In the genomic region with DNA sequence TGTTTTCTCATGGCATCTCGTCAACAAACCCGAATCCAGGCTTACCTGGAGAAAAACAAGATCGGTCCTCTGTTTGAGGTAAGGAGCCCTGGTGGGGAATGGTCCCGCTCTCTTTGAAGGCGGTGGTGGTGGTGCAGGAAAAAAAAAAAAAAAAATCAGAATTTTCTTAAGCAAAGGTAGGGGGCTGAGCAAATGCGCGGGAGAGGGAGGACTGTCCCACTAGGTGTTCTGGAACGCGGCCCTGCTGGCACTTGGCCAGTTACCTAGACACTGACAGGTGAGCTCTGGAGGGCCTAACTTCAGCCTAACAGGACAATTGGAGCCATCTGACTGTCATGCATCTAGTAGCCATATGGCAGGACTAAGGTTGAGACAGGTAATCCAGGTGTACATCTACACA, we compare ENCODE assay signal across 9 mouse cellular contexts. TPM values are rescaled to one million over a fixed set of nuclear protein-coding genes. Genes with fewer than 3 reads are reported as not detected.
A peak's percentile ranks its signal among the peaks of the same experiment; 100 is the strongest.
DNase-seq lines count a peak whose midpoint lies in the region; ATAC-seq and TF ChIP-seq lines count a peak whose summit lies in the region.
"Had no signal": no experiment of that assay in that cellular context is flagged by ENCODE, and none has a peak within 500 bp of the region (broad histone marks: within the 10 kb centered on the region; RNA-seq: fewer than 3 reads in every experiment).

No protein-coding gene starts in this region.

- no peak for TF ChIP-seq POLR2A in heart, adult 2 months (IDR thresholded peaks at IDR 0.05; ENCODE audit: insufficient read depth, low read depth, low read length)

- H3K36me3 ChIP-seq in heart, embryonic 12.5 days, result no peaks in the 10 kb centered on the region
- no peaks in the 10 kb centered on the region for H3K36me3 ChIP-seq in heart, adult 2 months (ENCODE audit: control insufficient read depth, insufficient read depth, low read length)
- no peaks in the 10 kb centered on the region for H3K36me3 ChIP-seq in intestine, embryonic 14.5 days (ENCODE audit: control insufficient read depth, insufficient read depth, low read length)
- H3K36me3 ChIP-seq in midbrain, postnatal 0 days (ENCODE audit: insufficient read depth, low read length), result no peaks in the 10 kb centered on the region

- 0 out of 2 replicates have a peak, but pooled peaks cover 3% of the 10 kb centered on the region for H3K4me1 ChIP-seq in heart, embryonic 12.5 days (replicated peaks)
- no peaks in the 10 kb centered on the region for H3K4me1 ChIP-seq in heart, adult 2 months (ENCODE audit: control insufficient read depth, insufficient read depth, low read length)
- no peaks in the 10 kb centered on the region for H3K4me1 ChIP-seq in intestine, embryonic 14.5 days (replicated peaks; ENCODE audit: control insufficient read depth, insufficient read depth, low read length)
- H3K4me1 ChIP-seq in midbrain, postnatal 0 days (ENCODE audit: insufficient read depth, low read length), result no peaks in the 10 kb centered on the region

- no peaks in the 10 kb centered on the region for H3K79me2 ChIP-seq in heart, adult 2 months (replicated peaks; ENCODE audit: control insufficient read depth, insufficient read depth, low read length)

- intact Hi-C loops in heart, adult 2 months (cut with DNase I), result loop anchor here (5.0 kb wide), 1 partner anchor 182 kb away; no protein-coding TSS in a partner anchor

- no peaks in the 10 kb centered on the region for H3K9me3 ChIP-seq in heart, embryonic 12.5 days (replicated peaks)
- H3K9me3 ChIP-seq in intestine, embryonic 14.5 days (ENCODE audit: control insufficient read depth, low read length), result no peaks in the 10 kb centered on the region
- H3K9me3 ChIP-seq in midbrain, postnatal 0 days (ENCODE audit: low read length), result no peaks in the 10 kb centered on the region

- ATAC-seq in heart, embryonic 12.5 days (ENCODE audit: insufficient number of reproducible peaks, low FRiP score), result peak; percentile 18; the same call in 1 of the 2 replicates
- peak; percentile 26 for ATAC-seq in intestine, embryonic 14.5 days (replicated peaks; ENCODE audit: low FRiP score, low TSS enrichment, low read depth)
- ATAC-seq in midbrain, postnatal 0 days (ENCODE audit: low FRiP score), result peak; percentile 20

- DNase-seq in heart, adult 2 months, result no peak
- DNase-seq in testis, postnatal 10 days (ENCODE audit: low spot score), result peak; percentile 48
- no peak for DNase-seq in testis, postnatal 14 days (ENCODE audit: low spot score)
- no peak for DNase-seq in intestine, embryonic 14.5 days (ENCODE audit: low spot score)
- DNase-seq in midbrain, postnatal 0 days (ENCODE audit: low spot score), result peak; percentile 44
- DNase-seq in thymus, postnatal 4 days, result no peak
- DNase-seq in gastrocnemius, adult 8-10 months (ENCODE audit: low spot score in 2 of 2), result no peak

- peak overlapping the region; percentile 48 for H3K4me3 ChIP-seq in heart, embryonic 12.5 days
- no peak overlapping the region; the same call in 1 of the 2 replicates for H3K4me3 ChIP-seq in heart, adult 2 months
- peak overlapping the region; percentile 47 for H3K4me3 ChIP-seq in intestine, embryonic 14.5 days (ENCODE audit: low read depth, low read length)
- peak overlapping the region; percentile 64 for H3K4me3 ChIP-seq in midbrain, postnatal 0 days (ENCODE audit: low read depth, low read length)

- TF ChIP-seq EP300 in heart, adult 2 months (IDR thresholded peaks at IDR 0.05; ENCODE audit: insufficient read depth, low read depth, low read length), result no peak

- 3% methylated on average over 9 of the region's 9 CpGs for WGBS in heart, embryonic 12.5 days
- 2% methylated on average over 9 of the region's 9 CpGs for WGBS in heart, adult 2 months
- 2% methylated on average over 9 of the region's 9 CpGs for WGBS in intestine, embryonic 14.5 days
- WGBS in midbrain, postnatal 0 days, result under 1% methylated on average over 9 of the region's 9 CpGs

- peaks cover 18% of the 10 kb centered on the region for H3K27me3 ChIP-seq in heart, embryonic 12.5 days (replicated peaks)
- H3K27me3 ChIP-seq in heart, adult 2 months (ENCODE audit: control insufficient read depth, insufficient read depth, low read length), result no peaks in the 10 kb centered on the region; the same call in 1 of the 2 replicates
- 0 out of 2 replicates have a peak, but pooled peaks cover 4% of the 10 kb centered on the region for H3K27me3 ChIP-seq in intestine, embryonic 14.5 days (replicated peaks; ENCODE audit: control insufficient read depth, insufficient read depth, low read length)
- H3K27me3 ChIP-seq in midbrain, postnatal 0 days (ENCODE audit: insufficient read depth, low read length), result peaks cover 4% of the 10 kb centered on the region; the same call in 1 of the 2 replicates

- peak overlapping the region; percentile 49 for H3K9ac ChIP-seq in heart, embryonic 12.5 days
- no peak overlapping the region for H3K9ac ChIP-seq in heart, adult 2 months (ENCODE audit: low read depth, low read length)
- peak overlapping the region; percentile 42 for H3K9ac ChIP-seq in intestine, embryonic 14.5 days (ENCODE audit: low read length)
- H3K9ac ChIP-seq in midbrain, postnatal 0 days (replicated peaks; ENCODE audit: low read length, poor library complexity, severe bottlenecking), result peak overlapping the region; percentile 65

- no peak for TF ChIP-seq CTCF in heart, adult 2 months (IDR thresholded peaks at IDR 0.05)
- no peak for TF ChIP-seq CTCF in midbrain, postnatal 0 days (IDR thresholded peaks at IDR 0.05)

- H3K4me2 ChIP-seq in heart, embryonic 12.5 days, result peak overlapping the region; percentile 87
- H3K4me2 ChIP-seq in intestine, embryonic 14.5 days (ENCODE audit: low read length), result peak overlapping the region; percentile 86
- H3K4me2 ChIP-seq in midbrain, postnatal 0 days (ENCODE audit: low read depth, low read length, poor library complexity, severe bottlenecking), result peak overlapping the region; percentile 83

- H3K27ac ChIP-seq in heart, embryonic 12.5 days (ENCODE audit: poor library complexity, severe bottlenecking), result no peak overlapping the region
- H3K27ac ChIP-seq in heart, adult 2 months, result no peak overlapping the region
- no peak overlapping the region for H3K27ac ChIP-seq in intestine, embryonic 14.5 days (ENCODE audit: low read depth)
- no peak overlapping the region for H3K27ac ChIP-seq in midbrain, postnatal 0 days (ENCODE audit: low read depth, low read length)

RNA-seq across cellular contexts. Expression of a gene that starts 0.7 kb away (rescaled TPM):
- 0.17 and 0.45 TPM in 2 replicates for polyA plus RNA-seq in heart, embryonic 12.5 days (2016; fragmentation: Nextera tagmentation; extraction: Ambion mirVana)
- under 1 TPM; 0.18 to 0.34 TPM for total RNA-seq in heart, adult 2 months (2021)
- polyA plus RNA-seq in heart, adult 2 months (2012; rRNA removed), result 0.32 and 0.61 TPM in 2 replicates
- 8.7 and 10.3 TPM in 2 replicates for polyA plus RNA-seq in intestine, embryonic 14.5 days (2014; fragmentation: Nextera tagmentation; extraction: Ambion mirVana)
- 22.6 and 38.3 TPM in 2 replicates for total RNA-seq in midbrain, postnatal 0 days (2014; rRNA removed)
- polyA plus RNA-seq in midbrain, postnatal 0 days (2015; fragmentation: Nextera tagmentation; extraction: Ambion mirVana), result 13.8 and 14.2 TPM in 2 replicates
- total RNA-seq in gastrocnemius, adult 8-10 months (2022), result not detected
- polyA plus RNA-seq: C2C12 had no signal

Comparison
In these comparisons a context has a peak if more than half of its experiments do, and no peak if none do; other contexts are left out.
1. DNase-seq: peak in testis, postnatal 10 days (single experiment) and midbrain, postnatal 0 days (single experiment); none in heart, adult 2 months (0 of 2), testis, postnatal 14 days (single experiment), intestine, embryonic 14.5 days (single experiment), thymus, postnatal 4 days (single experiment) and gastrocnemius, adult 8-10 months (0 of 2).
2. Peak in every context shown above with its lines, with median percentiles within 50 percentile points of each other: ATAC-seq and H3K4me2 ChIP-seq.